Mouse (Mus musculus) hindbrain, embryonic 14.5 days (tissue): ENCODE results near the gene Mgat2. TPM values are rescaled to one million over a fixed set of nuclear protein-coding genes. Genes with fewer than 3 reads are reported as not detected.

Experiments
- ATAC-seq: fragments of 200-750 bp; cut with Nextera tagmentation; 2 replicates; pipeline ENCODE4 v1.8.0; 2017; ENCODE audit warnings: moderate number of reproducible peaks, mild to moderate bottlenecking, moderate TSS enrichment, moderate library complexity; ENCODE audit not compliant: low FRiP score
- DNase-seq: peaks from one replicate; pipeline ENCODE4 v3.0.0-alpha.2; 2015; ENCODE audit warnings: low spot score
- H3K27ac ChIP-seq: fragments of 300-500 bp; sonication (generic); 2 replicates; pipeline ENCODE4 v1.5.1; 2014; ENCODE audit warnings: mild to moderate bottlenecking, moderate library complexity
- H3K27me3 ChIP-seq: fragments of 300-500 bp; sonication (generic); 2 replicates; pipeline ENCODE4 v1.6.1; 2014; ENCODE audit warnings: mild to moderate bottlenecking, low read length, mixed read lengths; ENCODE audit not compliant: control insufficient read depth, insufficient read depth
- H3K36me3 ChIP-seq: fragments of 300-500 bp; sonication (generic); replicated peaks from 2 replicates; pipeline ENCODE4 v1.6.1; 2014; ENCODE audit not compliant: control insufficient read depth, insufficient read depth
- H3K4me1 ChIP-seq: fragments of 300-500 bp; sonication (generic); replicated peaks from 2 replicates; pipeline ENCODE4 v1.6.1; 2014; ENCODE audit warnings: antibody characterized with exemption, low read length, mixed read lengths; ENCODE audit not compliant: control insufficient read depth, insufficient read depth
- H3K4me2 ChIP-seq: fragments of 300-500 bp; sonication (generic); replicated peaks from 2 replicates; pipeline ENCODE4 v1.6.1; 2014; ENCODE audit warnings: mild to moderate bottlenecking, moderate library complexity
- H3K4me3 ChIP-seq: fragments of 300-500 bp; sonication (generic); replicated peaks from 2 replicates; pipeline ENCODE4 v1.5.1; 2014; ENCODE audit warnings: mild to moderate bottlenecking, low read length
- H3K9ac ChIP-seq: fragments of 300-500 bp; sonication (generic); 2 replicates; pipeline ENCODE4 v1.6.1; 2014
- H3K9me3 ChIP-seq: fragments of 300-500 bp; sonication (generic); 2 replicates; pipeline ENCODE4 v1.6.1; 2016; ENCODE audit warnings: low read length; ENCODE audit not compliant: control insufficient read depth
- WGBS: fragments of 180-500 bp; shearing (Covaris S2); extraction: QIAGEN DNeasy Blood & Tissue Kit; methylation state at CpG from one replicate; pipeline ENCODE4 v1.1.7; 2014; 5-methylcytosine and 5-hydroxymethylcytosine counted together
- polyA plus RNA-seq: library from polyadenylated mRNA; unstranded; fragments of >200 nt; fragmentation: Nextera tagmentation; extraction: Ambion mirVana; gene quantifications from 2 replicates; pipeline ENCODE4 v1.2.1, GENCODE M21; 2014

The Mgat2 gene
- polyA plus RNA-seq, 1 experiment from 2014 or later, result 41.1 TPM

- Histone ChIP-seq H3K9me3 (no peaks in the 10 kb centered on the region), H3K27ac (no peak within 1 kb of the TSS), H3K4me2 (0 out of 2 replicates have a peak within 1 kb of the TSS, but pooled peaks have one; percentile 3), H3K4me1 (peaks cover 3% of the 10 kb centered on the region), H3K9ac (no peak within 1 kb of the TSS), H3K4me3 (no peak within 1 kb of the TSS), H3K36me3 (peaks cover 8% of the 10 kb centered on the region), H3K27me3 (no peaks in the 10 kb centered on the region)
- peak; percentile 53; the same call in 1 of the 2 replicates for ATAC-seq
- 57% methylated on average over 16 of the region's 16 CpGs for WGBS
- peak; percentile 58 for DNase-seq
Observed at GRCm38 (mm10) chr12:69204052-69204833, 20.3 kb downstream of the Mgat2 start, which contains the start of gene Gm49384. Gene Gm49384, minus strand, starts transcription at chr12:69204267.

DNA sequence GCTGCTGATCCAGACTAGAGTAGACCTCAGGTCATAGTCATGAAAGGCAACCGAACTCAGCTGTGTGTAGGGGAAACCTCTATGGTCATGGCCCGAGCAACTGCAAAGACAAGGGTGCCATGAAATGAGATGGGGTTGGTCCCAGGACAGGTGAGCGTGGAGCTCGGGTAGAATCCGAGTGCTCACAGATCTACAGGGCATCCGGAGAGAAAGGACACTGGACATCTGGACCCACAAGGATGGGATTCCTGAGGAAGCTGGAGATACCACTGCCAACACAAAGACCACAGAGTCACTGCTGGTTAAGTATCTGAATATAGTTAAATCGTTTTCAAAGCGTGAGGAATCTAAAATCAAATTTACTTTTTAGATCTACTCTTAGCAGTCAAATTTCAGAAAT lies 23.4 kb downstream of the Mgat2 start:
- Histone ChIP-seq H3K4me1 (no peaks in the 10 kb centered on the region), H3K27ac (no peak overlapping the region), H3K36me3 (no peaks in the 10 kb centered on the region), H3K27me3 (no peaks in the 10 kb centered on the region), H3K4me3 (no peak overlapping the region), H3K9ac (no peak overlapping the region), H3K4me2 (no peak overlapping the region), H3K9me3 (no peaks in the 10 kb centered on the region)
- 97% methylated on average over 8 of the region's 8 CpGs for WGBS
- DNase-seq, result no peak
- ATAC-seq, result no peak

- ATAC-seq, result no peak
- Histone ChIP-seq H3K27ac (no peak overlapping the region), H3K9me3 (no peaks in the 10 kb centered on the region), H3K4me1 (no peaks in the 10 kb centered on the region), H3K27me3 (no peaks in the 10 kb centered on the region), H3K4me3 (no peak overlapping the region), H3K36me3 (no peaks in the 10 kb centered on the region), H3K4me2 (no peak overlapping the region), H3K9ac (no peak overlapping the region)
- no peak for DNase-seq
- 96% methylated on average over 7 of the region's 7 CpGs for WGBS
Observed at GRCm38 (mm10) chr12:69207926-69208325, 24.0 kb downstream of the Mgat2 start.

DNA sequence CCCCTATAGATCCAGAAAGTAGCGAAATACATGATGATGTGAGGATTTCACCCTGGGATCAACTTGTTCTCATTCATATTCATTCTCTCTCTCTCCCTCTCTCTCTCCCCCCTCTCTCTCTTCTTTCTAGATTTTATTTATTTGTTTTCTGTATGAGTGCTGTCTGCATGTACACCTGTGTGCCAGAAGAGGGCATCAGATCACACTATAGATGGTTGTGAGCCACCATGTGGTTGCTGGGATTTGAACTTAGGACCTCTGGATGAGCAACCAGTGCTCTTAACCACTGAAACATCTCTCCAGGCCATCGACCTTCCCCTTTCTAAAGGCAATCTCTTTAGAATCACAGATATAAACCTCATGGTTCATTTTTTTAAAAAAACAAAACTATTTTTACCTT lies 24.6 kb downstream of the Mgat2 start:
- H3K9ac ChIP-seq, result no peak overlapping the region
- 97% methylated on average over 2 of the region's 2 CpGs for WGBS
- no peak for ATAC-seq
- H3K9me3 ChIP-seq, result no peaks in the 10 kb centered on the region
- H3K4me1 ChIP-seq, result no peaks in the 10 kb centered on the region
- H3K36me3 ChIP-seq, result no peaks in the 10 kb centered on the region
- no peaks in the 10 kb centered on the region for H3K27me3 ChIP-seq
- DNase-seq, result no peak
- H3K4me3 ChIP-seq, result no peak overlapping the region
- no peak overlapping the region for H3K27ac ChIP-seq
- H3K4me2 ChIP-seq, result no peak overlapping the region

DNA sequence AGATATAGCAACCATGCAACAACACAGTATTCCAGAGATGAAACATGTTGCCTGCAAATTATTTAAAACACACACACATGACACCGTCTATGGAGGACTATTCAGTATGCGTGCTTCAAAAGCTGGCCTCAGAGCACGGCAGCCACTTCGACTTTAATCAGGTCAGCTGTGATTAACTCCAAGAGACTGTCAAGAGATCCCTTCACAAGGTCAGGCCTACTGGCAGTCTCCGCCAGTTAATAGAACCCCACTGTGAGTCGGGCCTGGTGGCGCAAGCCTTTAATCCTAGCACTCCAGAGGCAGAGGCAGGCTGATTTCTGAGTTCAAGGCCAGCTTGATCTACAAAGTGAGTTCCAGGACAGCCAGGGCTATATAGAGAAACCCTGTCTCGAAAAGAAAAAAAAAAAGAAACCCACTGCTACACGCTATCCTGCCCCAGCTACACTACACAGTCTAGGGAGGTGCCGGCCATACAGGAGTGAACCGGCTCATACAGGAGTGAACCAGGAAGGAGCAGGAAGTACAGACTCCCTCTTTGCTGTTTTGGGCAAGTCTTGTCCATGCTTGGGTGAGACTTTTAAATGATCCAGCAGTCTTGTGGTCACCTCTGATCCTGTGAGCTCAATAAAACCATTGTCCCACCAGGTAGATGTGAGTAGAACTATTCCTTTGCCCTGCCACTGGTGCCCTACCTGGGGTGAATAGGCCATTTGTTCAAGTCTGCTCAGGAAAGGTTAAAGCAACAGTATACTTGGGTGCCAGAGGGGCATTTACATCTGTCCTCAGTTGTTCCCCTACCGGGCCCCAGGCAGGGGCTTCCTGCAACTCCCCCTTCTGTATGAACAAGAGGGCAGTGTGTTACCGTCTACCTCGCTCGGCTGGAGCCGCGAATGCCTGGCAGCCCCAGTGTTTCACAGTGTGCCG lies 26.4 kb downstream of the Mgat2 start:
- WGBS, result 91% methylated on average over 18 of the region's 18 CpGs
- no peak overlapping the region for H3K27ac ChIP-seq
- H3K36me3 ChIP-seq, result no peaks in the 10 kb centered on the region
- no peak overlapping the region for H3K4me3 ChIP-seq
- no peak for DNase-seq
- H3K27me3 ChIP-seq, result no peaks in the 10 kb centered on the region
- no peak overlapping the region for H3K4me2 ChIP-seq
- H3K9me3 ChIP-seq, result no peaks in the 10 kb centered on the region
- no peak overlapping the region for H3K9ac ChIP-seq
- H3K4me1 ChIP-seq, result no peaks in the 10 kb centered on the region
- no peak for ATAC-seq

DNA sequence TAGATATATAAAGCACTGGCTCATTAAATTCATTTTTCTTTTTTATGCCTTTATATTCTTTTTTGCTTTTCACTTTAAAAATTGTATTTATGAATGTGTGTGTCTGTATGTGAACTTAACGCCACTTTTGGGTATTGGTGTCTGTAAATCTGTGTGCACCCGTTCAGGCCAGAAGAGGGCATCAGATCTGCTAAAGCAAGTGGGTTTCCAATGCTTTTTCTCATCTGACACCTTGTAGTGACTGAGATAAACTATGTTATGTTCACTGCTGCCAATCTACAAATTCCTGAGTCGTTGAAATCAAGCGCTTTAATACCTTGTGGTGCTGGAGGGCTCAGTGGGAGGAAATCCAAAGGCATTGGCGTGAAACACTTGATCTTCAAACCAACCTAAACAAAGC lies 27.1 kb downstream of the Mgat2 start:
- DNase-seq, result peak; percentile 33
- no peaks in the 10 kb centered on the region for H3K4me1 ChIP-seq
- H3K27me3 ChIP-seq, result no peaks in the 10 kb centered on the region
- H3K4me3 ChIP-seq, result no peak overlapping the region
- 87% methylated on average over 5 of the region's 5 CpGs for WGBS
- H3K36me3 ChIP-seq, result no peaks in the 10 kb centered on the region
- no peaks in the 10 kb centered on the region for H3K9me3 ChIP-seq
- no peak overlapping the region for H3K27ac ChIP-seq
- no peak for ATAC-seq
- no peak overlapping the region for H3K4me2 ChIP-seq
- no peak overlapping the region for H3K9ac ChIP-seq

- WGBS, result 95% methylated on average over 13 of the region's 13 CpGs
- DNase-seq, result no peak
- H3K36me3 ChIP-seq, result no peaks in the 10 kb centered on the region
- no peak overlapping the region for H3K9ac ChIP-seq
- H3K27me3 ChIP-seq, result no peaks in the 10 kb centered on the region
- H3K4me2 ChIP-seq, result no peak overlapping the region
- H3K4me1 ChIP-seq, result no peaks in the 10 kb centered on the region
- ATAC-seq, result no peak
- H3K9me3 ChIP-seq, result no peaks in the 10 kb centered on the region
- no peak overlapping the region for H3K27ac ChIP-seq
- no peak overlapping the region for H3K4me3 ChIP-seq
Observed at GRCm38 (mm10) chr12:69213186-69213777, 29.3 kb downstream of the Mgat2 start.

- no peak overlapping the region for H3K27ac ChIP-seq
- H3K4me1 ChIP-seq, result no peaks in the 10 kb centered on the region
- H3K4me2 ChIP-seq, result no peak overlapping the region
- DNase-seq, result no peak
- H3K27me3 ChIP-seq, result no peaks in the 10 kb centered on the region
- no peak for ATAC-seq
- WGBS, result 97% methylated on average over 7 of the region's 7 CpGs
- H3K9me3 ChIP-seq, result no peaks in the 10 kb centered on the region
- H3K36me3 ChIP-seq, result no peaks in the 10 kb centered on the region
- H3K4me3 ChIP-seq, result no peak overlapping the region
- no peak overlapping the region for H3K9ac ChIP-seq
Observed at GRCm38 (mm10) chr12:69214393-69214792, 30.4 kb downstream of the Mgat2 start.
